Mouse (Mus musculus): ENCODE measurements at regions not wholly inside any gene's neighbourhood (a gene's known extent, or its start where the extent isn't known, plus 50 kb on each side); places are given as distances from the start of the nearest gene placed in this dataset.
"Not testable (repeated sequence)": the region's sequence is repeated elsewhere in the genome, so short reads cannot be mapped to it uniquely, and the experiment has no call there.

DNA sequence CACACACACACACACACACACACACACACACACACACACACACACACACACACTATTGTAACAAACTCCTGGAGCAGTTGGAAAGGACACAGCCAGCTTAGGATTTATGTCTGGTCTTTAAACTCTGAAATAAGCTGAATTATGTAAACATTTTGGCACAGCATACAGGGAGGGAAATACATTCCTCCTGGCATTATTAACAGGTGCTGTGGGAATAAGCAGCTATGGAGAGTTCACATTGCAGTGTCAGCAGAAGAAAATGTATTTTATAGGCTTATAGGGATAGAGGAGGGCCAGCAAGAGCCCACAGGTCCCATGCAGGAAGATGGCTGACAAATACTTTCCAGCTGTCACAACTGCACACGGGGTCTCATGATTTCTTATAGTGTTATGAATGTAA is 100.8 kb upstream of the Arhgap20 start:
- Histone ChIP-seq H3K9ac (ENCODE audit: low read length) (no peak overlapping the region), H3K4me2 (ENCODE audit: low read depth) (no peak overlapping the region), H3K4me3 (ENCODE audit: low read depth, low read length) (no peak overlapping the region), H3K4me1 (ENCODE audit: control insufficient read depth, insufficient read depth, low read length) (no peaks in the 10 kb centered on the region), H3K27me3 (ENCODE audit: control insufficient read depth, insufficient read depth, low read length) (no peaks in the 10 kb centered on the region), H3K27ac (ENCODE audit: low read depth, low read length) (no peak overlapping the region), H3K36me3 (ENCODE audit: control insufficient read depth, insufficient read depth, low read length) (no peaks in the 10 kb centered on the region), H3K9me3 (ENCODE audit: control insufficient read depth, low read length) (no peaks in the 10 kb centered on the region)
- no peak for ATAC-seq (ENCODE audit: insufficient read depth, low FRiP score, low TSS enrichment)
- DNase-seq (ENCODE audit: low spot score) = no peak
- 63% methylated on average over 1 of the region's 1 CpGs for WGBS

DNA sequence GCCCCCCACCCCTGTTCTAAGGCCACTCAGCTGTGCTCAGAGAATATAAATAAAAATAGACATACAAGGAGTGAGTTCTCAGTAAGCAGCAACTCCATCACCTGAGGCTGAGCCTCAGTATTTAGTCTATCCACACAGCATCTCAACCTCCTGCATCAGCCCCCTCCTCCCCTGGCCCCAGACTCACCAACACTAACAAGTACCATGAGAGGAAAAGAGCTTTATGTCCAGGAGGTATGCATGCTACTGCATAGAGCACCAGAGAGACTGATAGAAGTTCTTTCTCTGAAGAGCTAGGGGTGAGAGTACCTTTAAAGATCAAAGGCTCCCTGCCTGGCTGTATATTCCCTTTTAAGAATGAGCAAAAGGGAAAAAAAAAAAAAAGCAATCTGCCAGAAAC is 100.3 kb upstream of the Arhgap20 start:
- Histone ChIP-seq H3K9me3 (ENCODE audit: control insufficient read depth, low read length) (no peaks in the 10 kb centered on the region), H3K36me3 (ENCODE audit: control insufficient read depth, insufficient read depth, low read length) (no peaks in the 10 kb centered on the region), H3K4me3 (ENCODE audit: low read depth, low read length) (no peak overlapping the region), H3K4me1 (ENCODE audit: control insufficient read depth, insufficient read depth, low read length) (no peaks in the 10 kb centered on the region), H3K27ac (ENCODE audit: low read depth, low read length) (no peak overlapping the region), H3K4me2 (ENCODE audit: low read depth) (no peak overlapping the region), H3K27me3 (ENCODE audit: control insufficient read depth, insufficient read depth, low read length) (no peaks in the 10 kb centered on the region), H3K9ac (ENCODE audit: low read length) (no peak overlapping the region)
- ATAC-seq (ENCODE audit: insufficient read depth, low FRiP score, low TSS enrichment) = no peak
- DNase-seq (ENCODE audit: low spot score) = no peak

DNA sequence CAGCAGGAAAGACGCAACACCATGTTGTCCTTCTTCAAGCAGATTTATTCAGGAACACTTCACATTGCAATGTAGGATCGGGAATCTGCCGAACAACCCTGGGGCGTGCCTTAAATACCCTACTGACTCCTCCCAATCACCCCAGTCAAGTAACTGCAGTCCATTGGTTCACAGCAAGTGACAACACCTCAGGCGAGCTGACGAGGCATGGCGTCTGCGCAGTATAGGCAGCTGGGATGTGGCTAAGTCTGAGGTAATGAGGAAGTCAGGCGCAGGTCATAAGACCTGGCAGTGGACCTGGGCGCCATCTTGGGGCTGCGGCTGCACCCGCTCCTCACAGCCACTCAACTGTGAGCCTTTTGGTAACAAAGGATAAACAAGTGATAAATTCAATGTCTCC is 96.2 kb upstream of the Arhgap20 start:
- not testable (repeated sequence) for H3K9me3 ChIP-seq (ENCODE audit: control insufficient read depth, low read length); H3K36me3 ChIP-seq (ENCODE audit: control insufficient read depth, insufficient read depth, low read length); H3K4me3 ChIP-seq (ENCODE audit: low read depth, low read length); H3K4me1 ChIP-seq (ENCODE audit: control insufficient read depth, insufficient read depth, low read length); ATAC-seq (ENCODE audit: insufficient read depth, low FRiP score, low TSS enrichment); H3K9ac ChIP-seq (ENCODE audit: low read length); H3K27ac ChIP-seq (ENCODE audit: low read depth, low read length); H3K27me3 ChIP-seq (ENCODE audit: control insufficient read depth, insufficient read depth, low read length); H3K4me2 ChIP-seq (ENCODE audit: low read depth); DNase-seq (ENCODE audit: low spot score)
- 93% methylated on average over 12 of the region's 12 CpGs for WGBS

DNA sequence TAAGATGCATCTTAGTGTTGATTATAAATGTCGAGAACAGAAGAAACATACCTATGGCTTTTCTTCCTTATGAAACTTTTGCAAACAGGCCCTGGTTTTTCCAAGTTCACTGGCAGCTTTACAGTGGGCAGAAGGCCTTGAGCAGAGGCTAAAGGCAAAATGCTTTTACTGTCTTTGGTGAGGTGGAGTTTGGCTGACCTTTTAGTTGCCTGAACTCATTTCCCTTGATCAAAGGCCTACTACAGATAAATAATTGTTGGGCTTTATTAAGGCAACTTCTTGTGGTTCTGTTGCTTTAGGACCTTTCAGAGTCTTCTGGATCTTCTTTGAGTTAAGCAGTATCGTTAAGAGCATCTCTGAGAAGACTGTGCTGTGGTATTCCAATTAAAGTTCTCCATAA is 94.6 kb upstream of the Arhgap20 start:
- H3K9me3 ChIP-seq (ENCODE audit: control insufficient read depth, low read length) = no peaks in the 10 kb centered on the region
- whole genome bisulfite sequencing = 87% methylated on average over 2 of the region's 2 CpGs
- no peak overlapping the region for H3K9ac ChIP-seq (ENCODE audit: low read length)
- H3K4me3 ChIP-seq (ENCODE audit: low read depth, low read length) = no peak overlapping the region
- H3K27me3 ChIP-seq (ENCODE audit: control insufficient read depth, insufficient read depth, low read length) = no peaks in the 10 kb centered on the region
- no peaks in the 10 kb centered on the region for H3K4me1 ChIP-seq (ENCODE audit: control insufficient read depth, insufficient read depth, low read length)
- no peak for DNase-seq (ENCODE audit: low spot score)
- no peak overlapping the region for H3K4me2 ChIP-seq (ENCODE audit: low read depth)
- no peaks in the 10 kb centered on the region for H3K36me3 ChIP-seq (ENCODE audit: control insufficient read depth, insufficient read depth, low read length)
- no peak for ATAC-seq (ENCODE audit: insufficient read depth, low FRiP score, low TSS enrichment)
- no peak overlapping the region for H3K27ac ChIP-seq (ENCODE audit: low read depth, low read length)

- DNase-seq (ENCODE audit: low spot score) = no peak
- Histone ChIP-seq H3K27me3 (ENCODE audit: control insufficient read depth, insufficient read depth, low read length) (no peaks in the 10 kb centered on the region), H3K4me1 (ENCODE audit: control insufficient read depth, insufficient read depth, low read length) (no peaks in the 10 kb centered on the region), H3K4me3 (ENCODE audit: low read depth, low read length) (no peak overlapping the region), H3K4me2 (ENCODE audit: low read depth) (no peak overlapping the region), H3K36me3 (ENCODE audit: control insufficient read depth, insufficient read depth, low read length) (no peaks in the 10 kb centered on the region), H3K9me3 (ENCODE audit: control insufficient read depth, low read length) (no peaks in the 10 kb centered on the region), H3K27ac (ENCODE audit: low read depth, low read length) (no peak overlapping the region), H3K9ac (ENCODE audit: low read length) (no peak overlapping the region)
- no peak for ATAC-seq (ENCODE audit: insufficient read depth, low FRiP score, low TSS enrichment)
- WGBS = 88% methylated on average over 1 of the region's 1 CpGs
Measured at GRCm38 (mm10) chr9:51686536-51686935, 78.6 kb upstream of the Arhgap20 start.

GRCm38 (mm10) chr9:51714326-51714725 is 50.8 kb upstream of the Arhgap20 start:
- no peak overlapping the region for H3K27ac ChIP-seq (ENCODE audit: low read depth, low read length)
- H3K4me2 ChIP-seq (ENCODE audit: low read depth) = no peak overlapping the region
- no peak for DNase-seq (ENCODE audit: low spot score)
- no peak overlapping the region for H3K4me3 ChIP-seq (ENCODE audit: low read depth, low read length)
- no peaks in the 10 kb centered on the region for H3K9me3 ChIP-seq (ENCODE audit: control insufficient read depth, low read length)
- H3K4me1 ChIP-seq (ENCODE audit: control insufficient read depth, insufficient read depth, low read length) = no peaks in the 10 kb centered on the region
- no peak for ATAC-seq (ENCODE audit: insufficient read depth, low FRiP score, low TSS enrichment)
- 83% methylated on average over 3 of the region's 3 CpGs for WGBS
- no peak overlapping the region for H3K9ac ChIP-seq (ENCODE audit: low read length)
- H3K36me3 ChIP-seq (ENCODE audit: control insufficient read depth, insufficient read depth, low read length) = no peaks in the 10 kb centered on the region
- H3K27me3 ChIP-seq (ENCODE audit: control insufficient read depth, insufficient read depth, low read length) = no peaks in the 10 kb centered on the region
